Mouse (Mus musculus): ENCODE results near the gene Hcfc1r1. TPM values are rescaled to one million over a fixed set of nuclear protein-coding genes. Genes with fewer than 3 reads are reported as not detected.

The Hcfc1r1 gene
- total and polyA plus RNA-seq, 2 experiments from 2014 or later, result 126 to 209 TPM

DNA sequence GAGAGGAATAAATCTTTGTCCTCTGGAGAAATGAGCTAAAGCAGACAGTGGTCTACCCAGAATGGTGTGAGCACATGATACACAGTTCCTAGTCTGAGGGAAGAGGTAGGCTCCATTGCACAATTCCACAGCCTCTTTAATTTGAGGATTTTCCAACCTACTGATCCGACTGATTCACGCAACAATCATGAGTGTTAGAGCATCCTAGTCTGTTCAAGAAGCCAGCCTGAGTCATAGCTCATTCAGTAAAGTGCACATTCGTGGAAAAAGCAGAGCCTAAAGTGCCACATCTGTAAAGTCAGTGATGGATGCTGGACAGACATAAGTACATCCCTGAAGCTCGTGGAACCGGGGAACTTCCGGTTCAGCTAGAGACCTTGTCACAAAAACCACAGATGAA is 22.0 kb upstream of the Hcfc1r1 start:
- WGBS, result 83% methylated on average over 6 of the region's 6 CpGs
- DNase-seq (ENCODE audit: low spot score), result no peak
- H3K9me3 ChIP-seq (ENCODE audit: low read length), result no peaks in the 10 kb centered on the region

DNA sequence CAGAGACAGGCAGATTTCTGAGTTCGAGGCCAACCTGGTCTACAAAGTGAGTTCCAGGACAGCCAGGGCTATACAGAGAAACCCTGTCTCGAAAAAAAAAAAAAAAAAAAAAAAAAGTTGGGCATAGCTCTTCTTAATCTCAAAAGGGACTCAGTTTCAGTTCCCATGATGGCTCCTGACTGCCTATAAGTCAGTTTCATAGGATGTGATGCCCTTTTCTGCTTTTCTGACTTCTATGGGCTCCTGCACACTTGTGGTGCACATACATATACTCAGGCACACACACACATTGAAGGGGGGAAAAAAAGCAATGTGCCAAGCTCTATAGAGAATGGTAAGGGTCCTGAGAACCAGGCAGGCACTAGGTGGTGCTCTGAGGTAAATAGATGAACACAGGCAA is 20.1 kb upstream of the Hcfc1r1 start:
- TF ChIP-seq CTCF (IDR thresholded peaks at IDR 0.05; ENCODE audit: low read depth), result peak; percentile 26; the same call in 1 of the 2 replicates
- WGBS, result 69% methylated on average over 2 of the region's 2 CpGs
- Histone ChIP-seq H3K27me3 (ENCODE audit: insufficient read depth, low read length) (no peaks in the 10 kb centered on the region), H3K4me1 (ENCODE audit: insufficient read depth, low read length) (no peaks in the 10 kb centered on the region), H3K4me3 (ENCODE audit: low read length) (no peak overlapping the region), H3K27ac (no peak overlapping the region), H3K9me3 (ENCODE audit: low read length) (no peaks in the 10 kb centered on the region), H3K36me3 (ENCODE audit: insufficient read depth, low read length) (no peaks in the 10 kb centered on the region), H3K9ac (replicated peaks; ENCODE audit: low read length) (no peak overlapping the region), H3K4me2 (ENCODE audit: low read depth, low read length) (no peak overlapping the region)
- DNase-seq (ENCODE audit: low spot score) (no peak), ATAC-seq (no peak)

More for the DNA sequence above, 22.0 kb upstream of the Hcfc1r1 start:
- TF ChIP-seq CTCF (IDR thresholded peaks at IDR 0.05; ENCODE audit: low read depth), result no peak
- Histone ChIP-seq H3K36me3 (ENCODE audit: insufficient read depth, low read length) (no peaks in the 10 kb centered on the region), H3K4me2 (ENCODE audit: low read depth, low read length) (no peak overlapping the region), H3K9ac (replicated peaks; ENCODE audit: low read length) (no peak overlapping the region), H3K4me1 (ENCODE audit: insufficient read depth, low read length) (no peaks in the 10 kb centered on the region), H3K27me3 (ENCODE audit: insufficient read depth, low read length) (no peaks in the 10 kb centered on the region), H3K27ac (no peak overlapping the region), H3K4me3 (ENCODE audit: low read length) (no peak overlapping the region)
- no peak for ATAC-seq

DNA sequence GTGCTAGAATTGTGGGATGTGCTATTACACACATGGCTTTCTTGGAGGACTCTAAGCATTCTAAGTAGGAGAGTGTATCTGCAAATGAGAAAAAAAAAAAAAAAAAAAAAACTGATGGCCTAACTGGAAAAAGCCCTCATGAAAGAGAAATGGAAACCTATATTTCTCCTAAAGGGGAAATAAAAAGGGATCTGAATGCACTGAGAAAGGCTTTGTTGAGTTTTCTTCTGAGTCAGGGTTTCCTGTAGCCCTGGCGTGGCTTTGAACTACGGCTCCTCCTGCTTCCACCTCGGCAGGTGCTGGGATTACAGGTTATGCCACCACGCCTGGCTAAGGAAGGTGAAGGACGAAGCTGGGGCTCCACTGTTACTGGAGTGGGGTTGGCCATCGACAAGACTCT is 19.4 kb upstream of the Hcfc1r1 start:
- 64% methylated on average over 6 of the region's 6 CpGs for WGBS
- no peak overlapping the region for H3K4me2 ChIP-seq (ENCODE audit: low read depth, low read length)
- H3K9me3 ChIP-seq (ENCODE audit: low read length), result no peaks in the 10 kb centered on the region
- H3K9ac ChIP-seq (replicated peaks; ENCODE audit: low read length), result no peak overlapping the region
- ATAC-seq, result no peak
- H3K4me3 ChIP-seq (ENCODE audit: low read length), result no peak overlapping the region
- no peak for DNase-seq (ENCODE audit: low spot score)
- no peak overlapping the region for H3K27ac ChIP-seq
- TF ChIP-seq CTCF (IDR thresholded peaks at IDR 0.05; ENCODE audit: low read depth), result no peak
- H3K27me3 ChIP-seq (ENCODE audit: insufficient read depth, low read length), result no peaks in the 10 kb centered on the region
- H3K4me1 ChIP-seq (ENCODE audit: insufficient read depth, low read length), result no peaks in the 10 kb centered on the region
- no peaks in the 10 kb centered on the region for H3K36me3 ChIP-seq (ENCODE audit: insufficient read depth, low read length)

DNA sequence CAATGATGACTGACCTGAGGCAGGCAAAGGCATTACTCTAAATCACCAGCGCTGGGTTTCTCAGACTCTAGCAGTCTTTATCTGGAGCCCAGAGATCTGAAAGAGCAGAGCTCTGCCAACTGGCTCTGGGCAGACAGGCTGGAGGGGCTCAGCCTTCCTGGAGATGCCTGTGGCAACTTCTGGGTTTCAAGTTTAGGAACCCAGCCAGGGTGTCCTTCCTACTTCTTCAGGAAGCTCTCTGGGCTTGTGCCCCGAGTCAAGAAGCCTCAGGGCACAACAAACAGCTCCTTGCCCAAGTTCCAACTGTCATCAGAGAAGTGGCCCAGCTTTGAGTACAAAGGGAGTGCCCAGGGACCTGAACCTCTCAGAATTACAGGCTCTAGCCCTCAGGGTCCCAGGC is 19.0 kb upstream of the Hcfc1r1 start:
- no peak for ATAC-seq
- H3K4me1 ChIP-seq (ENCODE audit: insufficient read depth, low read length), result no peaks in the 10 kb centered on the region
- peaks cover 2% of the 10 kb centered on the region for H3K27me3 ChIP-seq (ENCODE audit: insufficient read depth, low read length)
- 56% methylated on average over 2 of the region's 2 CpGs for WGBS
- H3K4me2 ChIP-seq (ENCODE audit: low read depth, low read length), result no peak overlapping the region
- no peak for DNase-seq (ENCODE audit: low spot score)
- H3K27ac ChIP-seq, result no peak overlapping the region
- H3K36me3 ChIP-seq (ENCODE audit: insufficient read depth, low read length), result no peaks in the 10 kb centered on the region
- no peaks in the 10 kb centered on the region for H3K9me3 ChIP-seq (ENCODE audit: low read length)
- H3K9ac ChIP-seq (replicated peaks; ENCODE audit: low read length), result no peak overlapping the region
- TF ChIP-seq CTCF (IDR thresholded peaks at IDR 0.05; ENCODE audit: low read depth), result no peak
- no peak overlapping the region for H3K4me3 ChIP-seq (ENCODE audit: low read length)

DNA sequence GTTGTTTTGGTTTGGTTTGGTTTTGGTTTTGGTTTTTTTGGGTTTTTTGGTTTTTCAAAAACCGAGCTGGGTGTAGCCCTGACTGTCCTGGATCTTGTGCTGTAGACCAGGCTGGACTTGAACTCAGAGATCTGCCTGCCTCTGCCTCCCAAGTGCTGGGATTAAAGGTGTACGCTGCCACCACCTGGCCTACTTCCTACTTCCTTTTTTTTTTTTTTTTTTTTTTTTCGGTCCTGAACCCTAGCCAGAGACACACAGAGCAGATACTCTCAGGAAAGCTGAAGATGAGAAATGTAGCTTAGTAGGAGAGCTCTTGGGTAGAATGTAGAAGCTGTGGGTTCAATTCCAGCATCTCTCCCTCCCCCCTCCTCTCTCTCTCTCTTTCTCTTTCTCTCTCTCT is 14.9 kb upstream of the Hcfc1r1 start:
- Histone ChIP-seq H3K4me2 (ENCODE audit: low read depth, low read length) (no peak overlapping the region), H3K27ac (no peak overlapping the region), H3K9ac (replicated peaks; ENCODE audit: low read length) (no peak overlapping the region), H3K4me1 (ENCODE audit: insufficient read depth, low read length) (0 out of 2 replicates have a peak, but pooled peaks cover 3% of the 10 kb centered on the region), H3K27me3 (ENCODE audit: insufficient read depth, low read length) (peaks cover 28% of the 10 kb centered on the region), H3K9me3 (ENCODE audit: low read length) (no peaks in the 10 kb centered on the region), H3K36me3 (ENCODE audit: insufficient read depth, low read length) (no peaks in the 10 kb centered on the region), H3K4me3 (ENCODE audit: low read length) (no peak overlapping the region)
- no peak for ATAC-seq
- DNase-seq (ENCODE audit: low spot score), result no peak
- WGBS, result 84% methylated on average over 3 of the region's 3 CpGs
- TF ChIP-seq CTCF (IDR thresholded peaks at IDR 0.05; ENCODE audit: low read depth), result no peak

DNA sequence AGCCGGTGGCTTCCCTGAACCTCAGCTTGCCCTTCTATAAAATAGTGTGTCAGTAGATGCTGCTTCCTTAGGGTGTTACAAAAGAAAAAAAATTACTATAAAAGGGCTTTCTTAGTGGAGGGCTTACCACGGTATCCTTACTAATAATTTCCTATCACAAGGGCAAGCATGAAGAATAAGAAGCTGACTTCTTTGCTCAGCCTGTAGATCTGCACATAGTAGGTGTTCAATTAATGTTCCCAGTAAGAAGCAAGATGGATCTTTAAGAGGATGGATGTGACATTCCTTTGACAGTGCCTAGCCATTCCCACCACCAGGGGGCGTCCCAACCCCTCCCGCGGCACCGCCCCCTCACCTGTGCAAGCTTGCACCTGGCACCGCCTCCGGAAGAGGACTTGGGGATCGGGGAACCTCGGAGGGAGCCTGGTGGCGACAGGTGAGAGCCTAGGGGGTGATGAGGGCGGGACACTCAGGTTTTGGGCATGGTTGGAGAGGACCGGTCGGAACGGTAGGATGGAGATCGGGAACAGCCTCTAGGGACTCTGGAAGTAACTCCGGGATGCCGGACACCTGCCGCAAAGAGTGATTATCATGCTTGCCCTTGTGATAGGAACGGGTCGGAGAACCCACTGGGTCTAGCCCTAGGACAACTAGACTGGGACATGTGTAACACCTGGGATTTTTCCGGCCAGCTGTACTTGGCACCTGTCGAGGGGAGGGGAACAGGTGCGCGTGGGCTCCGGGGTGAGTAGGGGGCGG is 13.1 kb upstream of the Hcfc1r1 start, which contains the start of gene Bicdl2:
TSS of gene Bicdl2 (plus strand) at position 390 of the 759 bp plus-strand sequence.
- Histone ChIP-seq H3K36me3 (ENCODE audit: insufficient read depth, low read length) (no peaks in the 10 kb centered on the region), H3K9me3 (ENCODE audit: low read length) (no peaks in the 10 kb centered on the region), H3K4me1 (ENCODE audit: insufficient read depth, low read length) (0 out of 2 replicates have a peak, but pooled peaks cover 3% of the 10 kb centered on the region), H3K4me2 (ENCODE audit: low read depth, low read length) (peak within 1 kb of the TSS; percentile 22; the same call in 1 of the 2 replicates), H3K27me3 (ENCODE audit: insufficient read depth, low read length) (peaks cover 28% of the 10 kb centered on the region), H3K4me3 (ENCODE audit: low read length) (0 out of 2 replicates have a peak within 1 kb of the TSS, but pooled peaks have one; percentile 8), H3K27ac (no peak within 1 kb of the TSS), H3K9ac (replicated peaks; ENCODE audit: low read length) (no peak within 1 kb of the TSS)
- TF ChIP-seq CTCF (IDR thresholded peaks at IDR 0.05; ENCODE audit: low read depth), result peak; percentile 72
- 0 out of 2 replicates have a peak, but pooled peaks have one; percentile 30 for ATAC-seq
- DNase-seq (ENCODE audit: low spot score), result no peak
- 9% methylated on average over 27 of the region's 27 CpGs for WGBS

DNA sequence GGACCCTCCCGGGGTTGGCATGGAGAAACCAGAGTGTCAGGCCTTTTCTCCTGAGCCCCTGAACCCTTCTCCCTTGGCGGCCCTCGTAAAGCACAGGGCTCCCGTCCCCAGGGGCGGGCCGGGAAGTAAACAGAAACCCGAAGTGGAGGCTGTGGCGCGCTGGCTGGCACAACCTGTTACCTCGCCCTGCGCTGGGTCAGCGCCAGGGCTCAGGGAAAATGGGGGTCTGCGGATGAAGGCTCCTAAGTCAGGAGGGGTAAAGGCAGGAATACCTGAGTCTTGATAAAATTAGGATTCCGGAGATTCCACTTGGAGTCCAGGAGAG is 12.6 kb upstream of the Hcfc1r1 start:
- Histone ChIP-seq H3K9ac (replicated peaks; ENCODE audit: low read length) (no peak overlapping the region), H3K4me2 (ENCODE audit: low read depth, low read length) (peak overlapping the region; percentile 22; the same call in 1 of the 2 replicates), H3K36me3 (ENCODE audit: insufficient read depth, low read length) (no peaks in the 10 kb centered on the region), H3K4me1 (ENCODE audit: insufficient read depth, low read length) (0 out of 2 replicates have a peak, but pooled peaks cover 3% of the 10 kb centered on the region), H3K27ac (no peak overlapping the region), H3K27me3 (ENCODE audit: insufficient read depth, low read length) (peaks cover 28% of the 10 kb centered on the region), H3K4me3 (ENCODE audit: low read length) (no peak overlapping the region), H3K9me3 (ENCODE audit: low read length) (no peaks in the 10 kb centered on the region)
- ATAC-seq (no peak), DNase-seq (ENCODE audit: low spot score) (no peak)
- 5% methylated on average over 14 of the region's 14 CpGs for WGBS
- TF ChIP-seq CTCF (IDR thresholded peaks at IDR 0.05; ENCODE audit: low read depth), result no peak

Data from hindbrain, postnatal 0 days (tissue).